Mouse (Mus musculus): ENCODE measurements around the gene Ccdc27. TPM values are rescaled to one million over a fixed set of nuclear protein-coding genes. Genes with fewer than 3 reads are reported as not detected.

The Ccdc27 gene
- polyA plus RNA-seq, 1 experiment, result not detected

GRCm38 (mm10) chr4:154057696-154058095 is 15.2 kb upstream of the Ccdc27 start:
- no peak for DNase-seq (ENCODE audit: low read depth)
- TF ChIP-seq POLR2A (IDR thresholded peaks at IDR 0.05; ENCODE audit: borderline replicate concordance, extremely low read depth, insufficient read depth, insufficient read length, poor library complexity, severe bottlenecking), result no peak
- no peak for TF ChIP-seq CTCF (IDR thresholded peaks at IDR 0.05; ENCODE audit: borderline replicate concordance, extremely low read depth, insufficient read depth, insufficient read length)

GRCm38 (mm10) chr4:154056661-154057060 is 14.2 kb upstream of the Ccdc27 start:
- peak; percentile 10 for DNase-seq (ENCODE audit: low read depth)
- TF ChIP-seq CTCF (IDR thresholded peaks at IDR 0.05; ENCODE audit: borderline replicate concordance, extremely low read depth, insufficient read depth, insufficient read length) (no peak), POLR2A (IDR thresholded peaks at IDR 0.05; ENCODE audit: borderline replicate concordance, extremely low read depth, insufficient read depth, insufficient read length, poor library complexity, severe bottlenecking) (no peak)

GRCm38 (mm10) chr4:154056046-154056445 is 13.6 kb upstream of the Ccdc27 start:
- DNase-seq (ENCODE audit: low read depth), result no peak
- TF ChIP-seq CTCF (IDR thresholded peaks at IDR 0.05; ENCODE audit: borderline replicate concordance, extremely low read depth, insufficient read depth, insufficient read length) (no peak), POLR2A (IDR thresholded peaks at IDR 0.05; ENCODE audit: borderline replicate concordance, extremely low read depth, insufficient read depth, insufficient read length, poor library complexity, severe bottlenecking) (no peak)

GRCm38 (mm10) chr4:154055482-154055881 is 13.0 kb upstream of the Ccdc27 start:
- no peak for DNase-seq (ENCODE audit: low read depth)
- no peak for TF ChIP-seq POLR2A (IDR thresholded peaks at IDR 0.05; ENCODE audit: borderline replicate concordance, extremely low read depth, insufficient read depth, insufficient read length, poor library complexity, severe bottlenecking)
- no peak for TF ChIP-seq CTCF (IDR thresholded peaks at IDR 0.05; ENCODE audit: borderline replicate concordance, extremely low read depth, insufficient read depth, insufficient read length)

DNA sequence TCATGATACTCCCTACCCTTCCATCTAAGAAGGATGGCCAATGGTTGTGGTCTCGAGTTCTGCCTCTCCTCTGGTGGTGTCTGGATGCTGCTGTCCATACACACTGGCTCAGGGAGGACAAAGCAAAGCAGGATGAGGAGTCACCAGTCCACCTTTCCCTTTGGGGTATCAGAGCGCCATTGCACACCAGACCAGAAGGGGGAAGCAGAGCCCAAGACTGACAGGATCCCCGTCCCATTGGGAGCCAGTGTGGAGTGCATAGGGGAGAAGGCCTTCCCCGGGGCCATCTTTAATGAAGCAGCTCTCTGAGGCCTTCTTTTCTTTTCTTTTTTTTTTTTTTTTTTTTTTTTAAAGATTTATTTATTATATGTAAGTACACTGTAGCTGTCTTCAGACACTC is 10.6 kb upstream of the Ccdc27 start:
- no peak for TF ChIP-seq POLR2A (IDR thresholded peaks at IDR 0.05; ENCODE audit: borderline replicate concordance, extremely low read depth, insufficient read depth, insufficient read length, poor library complexity, severe bottlenecking)
- TF ChIP-seq CTCF (IDR thresholded peaks at IDR 0.05; ENCODE audit: borderline replicate concordance, extremely low read depth, insufficient read depth, insufficient read length), result peak; percentile 40; the same call in 1 of the 2 replicates
- DNase-seq (ENCODE audit: low read depth), result no peak

- TF ChIP-seq POLR2A (IDR thresholded peaks at IDR 0.05; ENCODE audit: borderline replicate concordance, extremely low read depth, insufficient read depth, insufficient read length, poor library complexity, severe bottlenecking), result no peak
- TF ChIP-seq CTCF (IDR thresholded peaks at IDR 0.05; ENCODE audit: borderline replicate concordance, extremely low read depth, insufficient read depth, insufficient read length), result no peak
- DNase-seq (ENCODE audit: low read depth), result no peak
These were observed 8.9 kb upstream of the Ccdc27 start for GRCm38 (mm10) chr4:154051401-154051800.

GRCm38 (mm10) chr4:154045837-154046236 is 3.4 kb upstream of the Ccdc27 start:
- TF ChIP-seq POLR2A (IDR thresholded peaks at IDR 0.05; ENCODE audit: borderline replicate concordance, extremely low read depth, insufficient read depth, insufficient read length, poor library complexity, severe bottlenecking), result no peak
- TF ChIP-seq CTCF (IDR thresholded peaks at IDR 0.05; ENCODE audit: borderline replicate concordance, extremely low read depth, insufficient read depth, insufficient read length), result peak; percentile 18; the same call in 1 of the 2 replicates
- no peak for DNase-seq (ENCODE audit: low read depth)

- DNase-seq (ENCODE audit: low read depth), result no peak
- TF ChIP-seq CTCF (IDR thresholded peaks at IDR 0.05; ENCODE audit: borderline replicate concordance, extremely low read depth, insufficient read depth, insufficient read length) (no peak), POLR2A (IDR thresholded peaks at IDR 0.05; ENCODE audit: borderline replicate concordance, extremely low read depth, insufficient read depth, insufficient read length, poor library complexity, severe bottlenecking) (no peak)
These were observed 5.4 kb downstream of the Ccdc27 start for GRCm38 (mm10) chr4:154037123-154037522.

GRCm38 (mm10) chr4:154028646-154029045 is 13.8 kb downstream of the Ccdc27 start:
- peak; percentile 8 for DNase-seq (ENCODE audit: low read depth)
- TF ChIP-seq CTCF (IDR thresholded peaks at IDR 0.05; ENCODE audit: borderline replicate concordance, extremely low read depth, insufficient read depth, insufficient read length) (peak; percentile 36; the same call in 1 of the 2 replicates), POLR2A (IDR thresholded peaks at IDR 0.05; ENCODE audit: borderline replicate concordance, extremely low read depth, insufficient read depth, insufficient read length, poor library complexity, severe bottlenecking) (no peak)

DNA sequence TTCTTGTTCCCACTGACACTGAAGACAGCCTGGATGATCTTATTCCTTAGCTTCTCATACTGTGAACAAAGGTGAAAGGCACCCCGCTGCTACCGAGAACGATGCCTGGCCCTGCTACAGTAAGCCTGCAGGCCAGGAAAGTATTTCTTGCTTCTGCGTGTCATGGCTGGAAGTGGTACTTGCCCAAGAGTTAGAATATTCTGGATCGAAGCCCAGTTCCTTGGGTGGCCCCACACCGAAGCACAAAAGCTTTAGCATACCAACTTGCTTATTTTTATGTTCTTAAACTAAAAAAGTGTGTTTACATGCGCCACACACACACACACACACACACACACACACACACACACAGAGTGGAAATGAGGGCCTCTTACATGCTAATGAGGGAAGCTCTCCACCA is 14.4 kb downstream of the Ccdc27 start:
- TF ChIP-seq POLR2A (IDR thresholded peaks at IDR 0.05; ENCODE audit: borderline replicate concordance, extremely low read depth, insufficient read depth, insufficient read length, poor library complexity, severe bottlenecking) (no peak), CTCF (IDR thresholded peaks at IDR 0.05; ENCODE audit: borderline replicate concordance, extremely low read depth, insufficient read depth, insufficient read length) (no peak)

GRCm38 (mm10) chr4:154026441-154026761 is 16.1 kb downstream of the Ccdc27 start:
- no peak for DNase-seq (ENCODE audit: low read depth)
- TF ChIP-seq POLR2A (IDR thresholded peaks at IDR 0.05; ENCODE audit: borderline replicate concordance, extremely low read depth, insufficient read depth, insufficient read length, poor library complexity, severe bottlenecking) (no peak), CTCF (IDR thresholded peaks at IDR 0.05; ENCODE audit: borderline replicate concordance, extremely low read depth, insufficient read depth, insufficient read length) (no peak)

More for the DNA sequence above, 14.4 kb downstream of the Ccdc27 start:
- DNase-seq (ENCODE audit: low read depth), result no peak

DNA sequence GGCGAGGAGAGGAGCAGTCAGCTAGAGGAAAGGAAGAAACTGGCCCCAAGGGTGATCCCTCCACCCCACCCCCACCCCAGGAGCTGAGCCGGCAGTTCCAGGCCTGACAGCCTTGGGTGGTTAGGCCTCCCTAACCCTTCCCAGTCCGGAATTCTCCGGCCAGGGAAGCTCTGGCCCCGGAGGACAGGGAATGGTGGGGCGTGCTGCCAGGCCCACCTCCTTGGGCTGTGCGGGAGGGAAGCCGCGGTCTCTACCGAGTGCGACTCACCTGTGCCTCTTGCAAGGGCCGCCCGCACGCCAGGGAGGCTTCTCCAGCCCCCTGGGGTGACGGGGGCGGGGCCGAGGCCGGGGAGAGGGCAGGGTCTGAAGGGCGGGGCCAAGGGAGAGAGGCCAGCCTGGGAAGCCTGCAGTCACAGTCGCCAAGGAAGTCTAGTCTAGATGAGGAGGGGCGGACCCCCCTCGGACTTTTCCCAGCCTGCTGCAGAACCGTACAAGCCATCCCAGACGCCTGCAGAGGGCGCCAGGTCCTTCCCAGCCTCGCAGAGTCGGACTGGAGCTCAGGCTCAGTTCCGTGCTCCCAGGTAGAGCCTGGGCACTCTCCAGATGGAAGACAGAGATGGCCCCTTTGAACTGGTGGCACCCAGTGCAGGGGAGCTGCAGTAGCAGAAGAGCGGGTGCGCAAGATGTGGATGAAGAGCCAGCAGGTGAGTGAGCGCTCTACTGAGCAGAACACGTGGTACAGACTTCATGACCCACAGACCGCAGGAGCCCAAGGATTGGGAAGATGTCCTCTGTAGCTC is 16.6 kb downstream of the Ccdc27 start, which contains the start of gene Smim1:
Gene Smim1, minus strand, starts transcription at position 590 of the 800 bp plus-strand sequence.
- TF ChIP-seq CTCF (IDR thresholded peaks at IDR 0.05; ENCODE audit: borderline replicate concordance, extremely low read depth, insufficient read depth, insufficient read length), result peak; percentile 59
- no peak for TF ChIP-seq POLR2A (IDR thresholded peaks at IDR 0.05; ENCODE audit: borderline replicate concordance, extremely low read depth, insufficient read depth, insufficient read length, poor library complexity, severe bottlenecking)
- peak; percentile 60 for DNase-seq (ENCODE audit: low read depth)
